Mouse (Mus musculus) liver, postnatal 0 days (tissue): ENCODE measurements at regions not wholly inside any gene's neighbourhood (a gene's known extent, or its start where the extent isn't known, plus 50 kb on each side); places are given as distances from the start of the nearest gene placed in this dataset.

Source experiments
- CTCF ChIP-seq: sonication (generic); IDR thresholded peaks from 2 replicates; pipeline ENCODE4 v1.5.1; 2016; ENCODE audit warnings: antibody characterized with exemption, low read depth
- EP300 ChIP-seq: IDR thresholded peaks from 2 replicates; pipeline ENCODE4 v1.6.1; 2016; ENCODE audit warnings: antibody characterized with exemption, low read depth, mild to moderate bottlenecking

- TF ChIP-seq EP300 (no peak), CTCF (no peak)
Observed at GRCm38 (mm10) chr8:96429708-96430107, 541.4 kb upstream of the Got2 start.
